Mouse (Mus musculus) heart, adult 2 months (tissue): ENCODE measurements around the gene Tsg101.

Experiments
- CTCF ChIP-seq: fragments of 200-600 bp; IDR thresholded peaks from 2 replicates; pipeline ENCODE4 v1.8.1; 2022; ENCODE audit warnings: antibody characterized with exemption, mild to moderate bottlenecking, moderate library complexity
- POLR2A ChIP-seq: fragments of 200-500 bp; IDR thresholded peaks from 2 replicates; pipeline ENCODE4 v1.6.1; 2011; ENCODE audit warnings: mild to moderate bottlenecking, low read depth, low read length, control low read depth; ENCODE audit not compliant: insufficient read depth

DNA sequence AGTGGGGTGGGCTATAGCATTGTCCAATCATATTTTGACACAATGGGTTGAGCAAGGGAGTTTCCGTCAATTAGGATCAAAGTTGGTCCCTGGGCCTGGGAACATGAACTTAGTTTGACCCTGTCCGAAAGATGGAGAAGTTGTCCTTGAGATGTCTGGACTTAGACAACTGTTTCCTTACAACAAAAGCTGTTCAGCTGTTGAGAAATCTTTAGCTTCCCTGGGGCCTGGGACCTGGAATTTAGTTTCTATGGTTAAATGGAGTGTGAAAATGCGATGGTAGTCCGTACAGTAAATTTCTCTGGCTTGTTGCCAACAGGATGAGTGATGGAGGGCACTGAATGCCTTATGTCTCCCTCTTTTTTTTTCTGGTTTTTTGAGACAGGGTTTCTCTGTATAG lies 2.3 kb upstream of the Tsg101 start:
- no peak for TF ChIP-seq CTCF
- TF ChIP-seq POLR2A = no peak
